Mouse (Mus musculus) CH12.LX (cell line): ENCODE measurements around the gene Phc3.

Source experiments
- BHLHE40 ChIP-seq: IDR thresholded peaks from 2 replicates; pipeline ENCODE4 v1.6.1; 2011; ENCODE audit warnings: mild to moderate bottlenecking, low read depth, low read length, improper control_type of control experiment
- CHD2 ChIP-seq: IDR thresholded peaks from 2 replicates; pipeline ENCODE4 v1.6.1; 2011; ENCODE audit warnings: low read length, improper control_type of control experiment
- CTCF ChIP-seq, 2 experiments: IDR thresholded peaks in 1 of 2; conservative IDR thresholded peaks in 1 of 2; 2 replicates each; pipeline ENCODE4 v1.5.1; 2011 to 2012; ENCODE audit warnings: low read depth in 2 of 2, low read length in 2 of 2, improper control_type of control experiment in 1 of 2, inconsistent platforms in 1 of 2, mild to moderate bottlenecking in 1 of 2, moderate library complexity in 1 of 2
- E2F4 ChIP-seq: IDR thresholded peaks from 2 replicates; pipeline ENCODE4 v1.6.1; 2011; ENCODE audit warnings: low read depth, low read length, improper control_type of control experiment; ENCODE audit not compliant: insufficient replicate concordance
- ELF1 ChIP-seq: IDR thresholded peaks from 2 replicates; pipeline ENCODE4 v1.6.1; 2014; ENCODE audit warnings: low read depth, mild to moderate bottlenecking, inconsistent platforms, low read length, improper control_type of control experiment
- EP300 ChIP-seq: IDR thresholded peaks from 2 replicates; pipeline ENCODE4 v1.6.1; 2011; ENCODE audit warnings: low read length, improper control_type of control experiment
- KAT2A ChIP-seq: IDR thresholded peaks from 2 replicates; pipeline ENCODE4 v1.6.1; 2012; ENCODE audit warnings: low read length, improper control_type of control experiment, inconsistent platforms; ENCODE audit not compliant: insufficient replicate concordance
- NRF1 ChIP-seq: IDR thresholded peaks from 2 replicates; pipeline ENCODE4 v1.6.1; 2014; ENCODE audit warnings: low read depth, mild to moderate bottlenecking, inconsistent platforms, low read length, improper control_type of control experiment, moderate library complexity
- POLR2A ChIP-seq: IDR thresholded peaks from 2 replicates; pipeline ENCODE4 v1.6.1; 2011; ENCODE audit warnings: low read depth, mild to moderate bottlenecking, improper control_type of control experiment, low read length
- POLR2AphosphoS2 ChIP-seq: IDR thresholded peaks from 2 replicates; pipeline ENCODE4 v1.6.1; 2011; ENCODE audit warnings: low read depth, low read length, improper control_type of control experiment
- SMC3 ChIP-seq: IDR thresholded peaks from 2 replicates; pipeline ENCODE4 v1.6.1; 2011; ENCODE audit warnings: low read depth, low read length, improper control_type of control experiment
- UBTF ChIP-seq: IDR thresholded peaks from 2 replicates; pipeline ENCODE4 v1.6.1; 2012; ENCODE audit warnings: low read depth, mild to moderate bottlenecking, inconsistent platforms, low read length, improper control_type of control experiment, moderate library complexity
- ZC3H11A ChIP-seq: IDR thresholded peaks from 2 replicates; pipeline ENCODE4 v1.6.1; 2012; ENCODE audit warnings: low read depth, mild to moderate bottlenecking, inconsistent platforms, low read length, improper control_type of control experiment

GRCm38 (mm10) chr3:30868625-30869024 is 100.6 kb downstream of the Phc3 start:
- TF ChIP-seq POLR2AphosphoS2: no peak
- TF ChIP-seq CTCF (conservative IDR thresholded peaks at IDR 0.05 in 1 of 2, IDR thresholded peaks at IDR 0.05 in 1 of 2; ENCODE audit: low read depth in 2 of 2, low read length in 2 of 2): no peak
- no peak for TF ChIP-seq SMC3
- 0 out of 2 replicates have a peak, but pooled peaks have one; percentile 6 for TF ChIP-seq BHLHE40
- no peak for TF ChIP-seq ELF1
- TF ChIP-seq KAT2A: no peak
- no peak for TF ChIP-seq ZC3H11A
- TF ChIP-seq E2F4: no peak
- no peak for TF ChIP-seq EP300
- no peak for TF ChIP-seq POLR2A
- no peak for TF ChIP-seq UBTF
- no peak for TF ChIP-seq CHD2
- no peak for TF ChIP-seq NRF1
